Mouse (Mus musculus): ENCODE measurements around the gene Tefm.
A peak's percentile ranks its signal among the peaks of the same experiment; 100 is the strongest.

Gene Tefm

DNA sequence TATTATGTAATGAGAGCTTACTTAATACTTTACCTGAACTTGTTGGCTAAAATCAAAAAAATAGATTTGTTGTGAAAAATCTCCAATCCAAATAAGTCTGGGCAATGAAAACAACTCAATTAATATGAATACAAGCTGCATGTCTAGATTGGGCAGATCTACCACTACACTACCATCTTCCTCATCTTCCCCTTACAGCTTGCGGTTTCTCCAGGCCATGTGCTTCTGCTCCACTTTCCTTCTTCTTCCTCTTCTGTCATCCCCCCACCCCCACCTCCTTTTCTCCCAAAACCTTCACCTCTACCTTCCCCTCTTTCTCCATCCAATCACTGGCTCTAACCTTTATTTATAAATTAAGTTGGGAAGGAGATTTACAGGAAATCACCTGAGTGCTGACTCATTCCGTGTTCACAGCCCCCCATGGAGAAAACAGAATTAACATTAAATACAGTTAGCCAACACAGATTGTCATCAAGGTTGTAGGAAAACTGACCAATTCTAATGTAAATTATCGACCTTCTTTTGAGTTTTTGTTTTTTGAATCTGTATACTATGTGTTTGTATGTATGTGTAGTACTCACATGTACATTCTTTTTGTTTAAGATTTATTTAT, 43.4 kb downstream of the Tefm start:
- no peak for DNase-seq (ENCODE audit: low read depth, low spot score)

DNA sequence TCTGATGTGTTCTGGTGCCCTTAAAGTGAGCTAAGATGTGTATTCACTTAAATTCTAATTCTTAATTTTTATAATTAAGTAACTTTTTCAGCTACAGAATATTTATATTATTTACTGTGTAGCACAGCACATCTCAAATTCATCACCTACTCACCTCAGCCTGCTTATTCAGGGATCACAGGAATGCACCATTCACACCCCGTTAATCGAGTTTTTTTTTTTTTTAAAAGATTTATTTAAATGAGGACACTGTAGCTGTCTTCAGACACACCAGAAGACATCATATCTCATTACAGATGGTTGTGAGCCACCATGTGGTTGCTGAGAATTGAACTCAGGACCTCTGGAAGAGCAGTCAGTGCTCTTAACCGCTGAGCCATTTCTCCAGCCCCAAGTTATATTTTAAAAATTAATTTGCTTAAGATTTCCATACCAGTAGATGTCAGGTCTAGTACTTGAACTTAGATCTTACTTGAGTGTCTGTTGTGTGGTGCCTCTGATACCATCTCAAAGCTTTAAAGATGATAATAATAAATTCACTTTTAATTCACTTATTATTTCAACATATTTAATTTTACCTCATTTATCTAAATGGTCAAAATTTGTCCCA, 51.3 kb downstream of the Tefm start:
- no peak for DNase-seq (ENCODE audit: low read depth, low spot score)

DNA sequence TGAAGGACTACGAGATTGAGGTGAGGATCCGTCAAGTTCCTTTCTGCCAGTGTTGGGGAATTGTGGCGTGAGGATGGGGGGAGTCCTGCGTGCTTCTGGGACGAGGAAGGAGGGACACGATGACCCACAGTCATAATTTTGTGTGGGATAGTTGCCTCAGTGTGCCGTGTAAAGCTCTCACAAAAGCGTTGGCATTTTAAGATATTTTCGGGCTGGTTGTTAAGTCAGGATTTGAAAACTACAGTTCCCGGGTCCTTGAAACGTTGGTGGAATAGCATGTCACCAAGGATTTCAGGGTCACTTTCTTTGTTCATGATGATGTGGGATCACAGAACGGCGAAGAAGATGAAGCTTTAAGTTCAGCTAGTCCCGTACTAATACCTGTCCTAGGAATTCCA, 52.2 kb downstream of the Tefm start:
- DNase-seq (ENCODE audit: low read depth, low spot score): no peak

DNA sequence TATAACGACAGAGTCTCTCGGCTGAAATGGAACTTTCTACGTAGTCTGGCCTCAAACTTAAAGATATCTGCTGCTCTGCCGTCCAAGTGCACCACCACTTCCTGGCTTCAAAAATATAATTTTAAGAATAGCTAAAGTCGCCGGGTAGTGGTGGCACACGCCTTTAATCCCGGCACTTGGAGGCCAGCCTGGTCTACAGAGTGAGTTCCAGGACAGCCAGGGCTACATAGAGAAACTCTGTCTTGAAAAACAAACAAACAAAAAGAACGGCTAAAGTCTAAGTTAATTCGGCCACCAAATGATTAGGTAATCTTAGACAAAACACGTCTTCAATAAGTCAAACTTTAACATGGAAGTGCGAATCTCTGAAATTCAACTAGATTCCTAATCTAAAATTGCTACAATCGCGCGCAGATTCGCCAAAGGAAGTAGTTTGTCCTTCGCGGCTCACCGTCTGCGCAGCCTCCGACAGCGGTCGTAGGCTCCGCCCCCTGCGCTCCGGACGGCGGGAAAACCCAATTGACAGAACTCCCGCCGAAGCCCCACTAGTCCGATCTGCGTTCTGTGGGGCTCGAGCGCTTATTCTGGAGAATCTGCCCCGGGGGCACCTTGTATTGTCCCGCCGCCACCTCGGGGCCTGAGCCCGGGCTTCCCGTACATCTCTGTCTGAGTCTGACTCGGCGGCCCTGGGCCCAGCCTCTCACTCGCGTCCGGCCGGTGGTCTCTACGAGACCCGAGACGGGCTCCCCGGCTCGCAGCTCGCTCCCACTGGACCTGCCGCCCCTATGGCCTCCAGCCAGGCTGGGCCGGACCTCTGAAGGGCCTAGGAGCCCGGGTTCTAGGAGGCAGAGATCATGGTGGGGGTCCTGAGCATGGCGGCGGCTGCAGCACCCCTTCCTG, 52.8 kb downstream of the Tefm start, which contains the start of gene Atad5:
TSS of gene Atad5 (plus strand) at position 484 of the 900 bp plus-strand sequence.
- peak; percentile 80 for DNase-seq (ENCODE audit: low read depth, low spot score)

DNA sequence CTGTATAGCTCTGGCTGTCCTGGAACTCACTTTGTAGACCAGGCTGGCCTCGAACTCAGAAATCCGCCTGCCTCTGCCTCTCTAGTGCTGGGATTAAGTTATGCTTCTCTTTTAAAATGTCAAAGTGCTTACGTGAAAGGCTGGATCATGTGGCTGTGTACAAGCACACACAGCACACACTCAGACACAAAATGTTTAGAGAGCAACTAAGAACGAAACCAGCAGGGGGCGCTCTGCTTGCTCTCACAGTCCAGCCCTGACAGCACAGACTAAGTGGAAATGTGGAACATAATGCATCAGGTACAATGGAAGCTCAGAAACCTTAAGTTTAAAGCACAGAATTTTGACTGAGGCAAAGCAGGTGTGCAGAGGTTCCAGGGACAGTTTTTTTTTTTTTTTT, 55.1 kb downstream of the Tefm start:
- DNase-seq (ENCODE audit: low read depth, low spot score): peak; percentile 88
